Mouse (Mus musculus): ENCODE results near the gene Gm27179.
"Not testable (repeated sequence)": the region's sequence is repeated elsewhere in the genome, so short reads cannot be mapped to it uniquely, and the experiment has no call there.

- not testable (repeated sequence) for TF ChIP-seq POLR2A, CTCF (IDR thresholded peaks at IDR 0.05; ENCODE audit: extremely low read depth, insufficient read depth, low read length)
Measured at GRCm38 (mm10) chr14:69557550-69557949, 45.2 kb upstream of the Gm27179 start.
